Mouse (Mus musculus) limb, embryonic 14.5 days (tissue): ENCODE measurements around the gene Rhbdd3. TPM values are rescaled to one million over a fixed set of nuclear protein-coding genes. Genes with fewer than 3 reads are reported as not detected.

ENCODE experiments used
- ATAC-seq: fragments of 200-750 bp; cut with Nextera tagmentation; 2 replicates; pipeline ENCODE4 v1.8.0; 2017; ENCODE audit warnings: low read depth, moderate number of reproducible peaks, moderate TSS enrichment; ENCODE audit not compliant: low FRiP score
- DNase-seq: peaks from one replicate; pipeline ENCODE4 v3.0.0-alpha.2; 2015; ENCODE audit warnings: low spot score
- H3K27ac ChIP-seq: fragments of 300-500 bp; sonication (generic); replicated peaks from 2 replicates; pipeline ENCODE4 v1.5.1; 2014; ENCODE audit warnings: low read depth, mild to moderate bottlenecking, low read length, moderate library complexity, mixed read lengths
- H3K27me3 ChIP-seq: fragments of 300-500 bp; sonication (generic); 2 replicates; pipeline ENCODE4 v1.6.1; 2014; ENCODE audit warnings: low read length, mixed read lengths; ENCODE audit not compliant: control insufficient read depth, insufficient read depth
- H3K36me3 ChIP-seq: fragments of 300-500 bp; sonication (generic); 2 replicates; pipeline ENCODE4 v1.6.1; 2014; ENCODE audit warnings: mild to moderate bottlenecking, low read length, moderate library complexity, mixed read lengths; ENCODE audit not compliant: control insufficient read depth, insufficient read depth
- H3K4me1 ChIP-seq: fragments of 300-500 bp; sonication (generic); 2 replicates; pipeline ENCODE4 v1.6.1; 2014; ENCODE audit warnings: antibody characterized with exemption, low read length, mixed read lengths; ENCODE audit not compliant: control insufficient read depth, insufficient read depth
- H3K4me2 ChIP-seq: fragments of 300-500 bp; sonication (generic); replicated peaks from 2 replicates; pipeline ENCODE4 v1.6.1; 2014; ENCODE audit warnings: low read depth, mild to moderate bottlenecking, low read length, moderate library complexity; ENCODE audit not compliant: severe bottlenecking
- H3K4me3 ChIP-seq: fragments of 300-500 bp; sonication (generic); replicated peaks from 2 replicates; pipeline ENCODE4 v1.5.1; 2014; ENCODE audit warnings: low read length
- H3K9ac ChIP-seq: fragments of 300-500 bp; sonication (generic); 2 replicates; pipeline ENCODE4 v1.6.1; 2014; ENCODE audit warnings: mild to moderate bottlenecking, low read depth, low read length, moderate library complexity; ENCODE audit not compliant: severe bottlenecking
- H3K9me3 ChIP-seq: fragments of 300-500 bp; sonication (generic); 2 replicates; pipeline ENCODE4 v1.6.1; 2016; ENCODE audit warnings: low read length; ENCODE audit not compliant: control insufficient read depth
- POLR2A ChIP-seq: fragments of 200-500 bp; IDR thresholded peaks from 2 replicates; pipeline ENCODE4 v1.8.0; 2012; ENCODE audit warnings: inconsistent platforms, mild to moderate bottlenecking, moderate library complexity, borderline replicate concordance; ENCODE audit not compliant: insufficient read depth, insufficient read length; ENCODE audit errors: extremely low read depth
- WGBS: fragments of 180-500 bp; shearing (Covaris S2); extraction: QIAGEN DNeasy Blood & Tissue Kit; methylation state at CpG from one replicate; pipeline ENCODE4 v1.1.7; 2014; 5-methylcytosine and 5-hydroxymethylcytosine counted together
- polyA plus RNA-seq, 2 experiments: library from polyadenylated mRNA; depleted of rRNA in 1 of 2; stranded (reverse) in 1 of 2; unstranded in 1 of 2; fragments of >200 nt; fragmentation: Nextera tagmentation in 1 of 2; extraction: Ambion mirVana in 1 of 2; gene quantifications; 2 replicates each; pipeline versions ENCODE4 v1.2.1 to v1.2.3; 2012 to 2014

The Rhbdd3 gene
- polyA plus RNA-seq, 2 experiments, result 24.6 to 48.1 TPM

GRCm38 (mm10) chr11:5091706-5092105 is 7.0 kb upstream of the Rhbdd3 start:
- Histone ChIP-seq H3K36me3 (peaks cover 61% of the 10 kb centered on the region), H3K27me3 (no peaks in the 10 kb centered on the region)
- DNase-seq, result peak; percentile 18

GRCm38 (mm10) chr11:5095877-5096276 is 2.8 kb upstream of the Rhbdd3 start:
- Histone ChIP-seq H3K4me2 (no peak overlapping the region), H3K4me1 (peaks cover 20% of the 10 kb centered on the region), H3K4me3 (no peak overlapping the region), H3K36me3 (peaks cover 22% of the 10 kb centered on the region), H3K27me3 (no peaks in the 10 kb centered on the region), H3K27ac (no peak overlapping the region), H3K9ac (no peak overlapping the region), H3K9me3 (no peaks in the 10 kb centered on the region)
- TF ChIP-seq POLR2A, result no peak
- 76% methylated on average over 5 of the region's 5 CpGs for WGBS
- ATAC-seq, result no peak
- DNase-seq, result no peak

More at GRCm38 (mm10) chr11:5091706-5092105, 7.0 kb upstream of the Rhbdd3 start:
- Histone ChIP-seq H3K9me3 (no peaks in the 10 kb centered on the region), H3K4me2 (no peak overlapping the region), H3K27ac (no peak overlapping the region), H3K9ac (no peak overlapping the region), H3K4me1 (peaks cover 7% of the 10 kb centered on the region), H3K4me3 (no peak overlapping the region)
- no peak for TF ChIP-seq POLR2A
- ATAC-seq, result no peak
- WGBS, result 50% methylated on average over 2 of the region's 2 CpGs

- DNase-seq, result no peak
- no peak overlapping the region for H3K27ac ChIP-seq
- peaks cover 25% of the 10 kb centered on the region for H3K4me1 ChIP-seq
- H3K4me2 ChIP-seq, result peak overlapping the region; percentile 81
- H3K36me3 ChIP-seq, result peaks cover 15% of the 10 kb centered on the region
- no peaks in the 10 kb centered on the region for H3K27me3 ChIP-seq
- peak overlapping the region; percentile 100 for H3K4me3 ChIP-seq
- no peak overlapping the region for H3K9ac ChIP-seq
- no peak for TF ChIP-seq POLR2A
- H3K9me3 ChIP-seq, result no peaks in the 10 kb centered on the region
- WGBS, result 70% methylated on average over 8 of the region's 8 CpGs
- no peak for ATAC-seq
These were observed 2.2 kb upstream of the Rhbdd3 start for GRCm38 (mm10) chr11:5096480-5097020.

- 0% methylated on average over 41 of the region's 44 CpGs for WGBS
- H3K4me3 ChIP-seq, result peak overlapping the region; percentile 100
- no peak for ATAC-seq
- peaks cover 25% of the 10 kb centered on the region for H3K4me1 ChIP-seq
- peak overlapping the region; percentile 98 for H3K27ac ChIP-seq
- no peak for TF ChIP-seq POLR2A
- peak overlapping the region; percentile 99 for H3K9ac ChIP-seq
- no peaks in the 10 kb centered on the region for H3K27me3 ChIP-seq
- peaks cover 3% of the 10 kb centered on the region; the same call in 1 of the 2 replicates for H3K36me3 ChIP-seq
- peak; percentile 29 for DNase-seq
- no peaks in the 10 kb centered on the region for H3K9me3 ChIP-seq
- peak overlapping the region; percentile 81 for H3K4me2 ChIP-seq
These were observed 541 bp upstream of the Rhbdd3 start for GRCm38 (mm10) chr11:5098035-5098735.

- Histone ChIP-seq H3K4me2 (peak overlapping the region; percentile 84), H3K4me3 (peak overlapping the region; percentile 100), H3K36me3 (peaks cover 13% of the 10 kb centered on the region; the same call in 1 of the 2 replicates), H3K27ac (peak overlapping the region; percentile 98), H3K9ac (peak overlapping the region; percentile 99), H3K27me3 (no peaks in the 10 kb centered on the region), H3K4me1 (peaks cover 25% of the 10 kb centered on the region), H3K9me3 (no peaks in the 10 kb centered on the region)
- ATAC-seq (peak; percentile 71), DNase-seq (peak; percentile 88)
- peak; percentile 51; the same call in 1 of the 2 replicates for TF ChIP-seq POLR2A
- 1% methylated on average over 27 of the region's 31 CpGs for WGBS
These were observed 954 bp downstream of the Rhbdd3 start for GRCm38 (mm10) chr11:5099576-5100183.
